Mouse (Mus musculus): ENCODE data around the gene Mtus2. TPM values are rescaled to one million over a fixed set of nuclear protein-coding genes. Genes with fewer than 3 reads are reported as not detected.

Gene Mtus2
- total and polyA plus RNA-seq, 2 experiments from 2014 or later, result 38.0 to 41.6 TPM

GRCm38 (mm10) chr5:148287529-148287928 is 330.4 kb downstream of the Mtus2 start:
- H3K9ac ChIP-seq (replicated peaks; ENCODE audit: low read length, poor library complexity, severe bottlenecking), result no peak overlapping the region
- H3K27me3 ChIP-seq (ENCODE audit: insufficient read depth, low read length), result no peaks in the 10 kb centered on the region
- TF ChIP-seq CTCF (IDR thresholded peaks at IDR 0.05), result no peak
- no peak overlapping the region for H3K27ac ChIP-seq (ENCODE audit: low read depth, low read length)
- no peak for ATAC-seq (ENCODE audit: low FRiP score)
- H3K4me2 ChIP-seq (ENCODE audit: low read depth, low read length, poor library complexity, severe bottlenecking), result no peak overlapping the region
- H3K4me3 ChIP-seq (ENCODE audit: low read depth, low read length), result no peak overlapping the region
- H3K4me1 ChIP-seq (ENCODE audit: insufficient read depth, low read length), result no peaks in the 10 kb centered on the region
- no peaks in the 10 kb centered on the region for H3K9me3 ChIP-seq (ENCODE audit: low read length)
- no peaks in the 10 kb centered on the region for H3K36me3 ChIP-seq (ENCODE audit: insufficient read depth, low read length)
- WGBS, result 93% methylated on average over 5 of the region's 5 CpGs
- DNase-seq (ENCODE audit: low spot score), result no peak

GRCm38 (mm10) chr5:148288804-148289203 is 331.7 kb downstream of the Mtus2 start:
- Histone ChIP-seq H3K27ac (ENCODE audit: low read depth, low read length) (no peak overlapping the region), H3K27me3 (ENCODE audit: insufficient read depth, low read length) (no peaks in the 10 kb centered on the region), H3K9me3 (ENCODE audit: low read length) (no peaks in the 10 kb centered on the region), H3K9ac (replicated peaks; ENCODE audit: low read length, poor library complexity, severe bottlenecking) (no peak overlapping the region), H3K4me1 (ENCODE audit: insufficient read depth, low read length) (no peaks in the 10 kb centered on the region), H3K36me3 (ENCODE audit: insufficient read depth, low read length) (no peaks in the 10 kb centered on the region), H3K4me3 (ENCODE audit: low read depth, low read length) (no peak overlapping the region), H3K4me2 (ENCODE audit: low read depth, low read length, poor library complexity, severe bottlenecking) (no peak overlapping the region)
- ATAC-seq (ENCODE audit: low FRiP score) (no peak), DNase-seq (ENCODE audit: low spot score) (no peak)
- TF ChIP-seq CTCF (IDR thresholded peaks at IDR 0.05), result no peak
- 83% methylated on average over 18 of the region's 18 CpGs for WGBS

GRCm38 (mm10) chr5:148289951-148290350 is 332.8 kb downstream of the Mtus2 start:
- Histone ChIP-seq H3K9me3 (ENCODE audit: low read length) (no peaks in the 10 kb centered on the region), H3K4me2 (ENCODE audit: low read depth, low read length, poor library complexity, severe bottlenecking) (no peak overlapping the region), H3K9ac (replicated peaks; ENCODE audit: low read length, poor library complexity, severe bottlenecking) (no peak overlapping the region), H3K36me3 (ENCODE audit: insufficient read depth, low read length) (no peaks in the 10 kb centered on the region), H3K4me1 (ENCODE audit: insufficient read depth, low read length) (no peaks in the 10 kb centered on the region), H3K4me3 (ENCODE audit: low read depth, low read length) (no peak overlapping the region), H3K27ac (ENCODE audit: low read depth, low read length) (no peak overlapping the region), H3K27me3 (ENCODE audit: insufficient read depth, low read length) (no peaks in the 10 kb centered on the region)
- 55% methylated on average over 7 of the region's 7 CpGs for WGBS
- ATAC-seq (ENCODE audit: low FRiP score), result no peak
- DNase-seq (ENCODE audit: low spot score), result peak; percentile 9
- TF ChIP-seq CTCF (IDR thresholded peaks at IDR 0.05), result no peak

- TF ChIP-seq CTCF (IDR thresholded peaks at IDR 0.05), result peak; percentile 24; the same call in 1 of the 2 replicates
- H3K9me3 ChIP-seq (ENCODE audit: low read length), result no peaks in the 10 kb centered on the region
- H3K4me3 ChIP-seq (ENCODE audit: low read depth, low read length), result no peak overlapping the region
- H3K27me3 ChIP-seq (ENCODE audit: insufficient read depth, low read length), result no peaks in the 10 kb centered on the region
- H3K36me3 ChIP-seq (ENCODE audit: insufficient read depth, low read length), result peaks cover 5% of the 10 kb centered on the region
- no peak overlapping the region for H3K4me2 ChIP-seq (ENCODE audit: low read depth, low read length, poor library complexity, severe bottlenecking)
- H3K4me1 ChIP-seq (ENCODE audit: insufficient read depth, low read length), result no peaks in the 10 kb centered on the region
- H3K27ac ChIP-seq (ENCODE audit: low read depth, low read length), result no peak overlapping the region
- DNase-seq (ENCODE audit: low spot score) (no peak), ATAC-seq (ENCODE audit: low FRiP score) (no peak)
- H3K9ac ChIP-seq (replicated peaks; ENCODE audit: low read length, poor library complexity, severe bottlenecking), result no peak overlapping the region
- 81% methylated on average over 7 of the region's 7 CpGs for WGBS
Observed at GRCm38 (mm10) chr5:148292862-148293261, 335.7 kb downstream of the Mtus2 start.

GRCm38 (mm10) chr5:148293346-148293745 is 336.2 kb downstream of the Mtus2 start:
- no peak overlapping the region for H3K27ac ChIP-seq (ENCODE audit: low read depth, low read length)
- H3K4me3 ChIP-seq (ENCODE audit: low read depth, low read length), result no peak overlapping the region
- no peaks in the 10 kb centered on the region for H3K4me1 ChIP-seq (ENCODE audit: insufficient read depth, low read length)
- H3K27me3 ChIP-seq (ENCODE audit: insufficient read depth, low read length), result no peaks in the 10 kb centered on the region
- no peak for ATAC-seq (ENCODE audit: low FRiP score)
- no peak overlapping the region for H3K9ac ChIP-seq (replicated peaks; ENCODE audit: low read length, poor library complexity, severe bottlenecking)
- peaks cover 8% of the 10 kb centered on the region for H3K36me3 ChIP-seq (ENCODE audit: insufficient read depth, low read length)
- no peak overlapping the region for H3K4me2 ChIP-seq (ENCODE audit: low read depth, low read length, poor library complexity, severe bottlenecking)
- WGBS, result 89% methylated on average over 7 of the region's 7 CpGs
- peak; percentile 40 for DNase-seq (ENCODE audit: low spot score)
- TF ChIP-seq CTCF (IDR thresholded peaks at IDR 0.05), result peak; percentile 81
- no peaks in the 10 kb centered on the region for H3K9me3 ChIP-seq (ENCODE audit: low read length)

GRCm38 (mm10) chr5:148302968-148303367 is 345.8 kb downstream of the Mtus2 start:
- no peak for TF ChIP-seq CTCF (IDR thresholded peaks at IDR 0.05)
- Histone ChIP-seq H3K36me3 (ENCODE audit: insufficient read depth, low read length) (peaks cover 41% of the 10 kb centered on the region), H3K27me3 (ENCODE audit: insufficient read depth, low read length) (no peaks in the 10 kb centered on the region), H3K4me3 (ENCODE audit: low read depth, low read length) (no peak overlapping the region), H3K4me2 (ENCODE audit: low read depth, low read length, poor library complexity, severe bottlenecking) (no peak overlapping the region), H3K9ac (replicated peaks; ENCODE audit: low read length, poor library complexity, severe bottlenecking) (no peak overlapping the region), H3K4me1 (ENCODE audit: insufficient read depth, low read length) (no peaks in the 10 kb centered on the region), H3K9me3 (ENCODE audit: low read length) (no peaks in the 10 kb centered on the region; the same call in 1 of the 2 replicates), H3K27ac (ENCODE audit: low read depth, low read length) (no peak overlapping the region)
- DNase-seq (ENCODE audit: low spot score), result no peak
- 83% methylated on average over 11 of the region's 11 CpGs for WGBS
- ATAC-seq (ENCODE audit: low FRiP score), result no peak
